Mouse (Mus musculus) layer of hippocampus, postnatal 10 days (tissue): ENCODE measurements around the gene Gm6880. TPM values are rescaled to one million over a fixed set of nuclear protein-coding genes. Genes with fewer than 3 reads are reported as not detected.
"Not testable (repeated sequence)": the region's sequence is repeated elsewhere in the genome, so short reads cannot be mapped to it uniquely, and the experiment has no call there.

Source experiments
- DNase-seq, 2 experiments: peaks; one replicate each; pipeline ENCODE4 v3.0.0; 2021; ENCODE audit warnings: low spot score in 2 of 2
- long read RNA-seq: library from polyadenylated mRNA; stranded (forward); transcript quantifications from one replicate; pipeline ENCODE4 v2.0.0, GENCODE M21; 2023
- total RNA-seq, 2 experiments: library from RNA; stranded (reverse); gene quantifications; 2 replicates each; pipeline ENCODE4 v1.2.3; 2021

Gm6880 gene
- not detected for total RNA-seq
- long read RNA-seq = 0 reads

- not testable (repeated sequence) for DNase-seq
Observed at GRCm38 (mm10) chrX:74481349-74481885, at the start of gene Gm6880. Gene Gm6880 (minus strand): TSS chrX:74481399.

GRCm38 (mm10) chrX:74517461-74517860, 36.3 kb upstream of the Gm6880 start:
- DNase-seq = not testable (repeated sequence)

GRCm38 (mm10) chrX:74497131-74497530, 15.9 kb upstream of the Gm6880 start:
- DNase-seq = no peak

DNA sequence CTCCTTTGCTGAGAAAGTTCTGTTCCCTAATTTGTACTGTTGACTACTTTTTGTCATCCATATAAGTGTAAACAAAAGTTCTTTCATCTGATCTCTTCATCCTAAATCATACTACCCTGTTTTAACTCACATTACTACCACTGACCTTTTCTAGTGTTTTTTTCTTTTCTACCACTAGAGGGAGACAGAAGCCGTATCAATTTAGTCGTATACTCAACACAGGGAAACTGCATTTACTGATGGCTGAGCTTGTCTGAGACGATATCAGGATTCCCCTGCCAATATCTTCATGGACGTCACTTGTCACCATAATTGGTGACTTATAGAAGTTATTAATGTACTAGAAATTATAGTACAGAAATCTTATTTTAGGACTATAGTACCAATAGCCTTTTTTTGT, 28.4 kb downstream of the Gm6880 start:
- DNase-seq = no peak

GRCm38 (mm10) chrX:74451157-74451912, 29.9 kb downstream of the Gm6880 start:
- DNase-seq = no peak

Other genes starting within 250 kb of the Gm6880 start
- 100 to 1,000 TPM; 210 to 252 TPM for gene Flna, start 231.6 kb downstream of the Gm6880 start, total RNA-seq
- 10 to 100 TPM; 36.0 to 44.7 TPM for gene Emd, start 226.7 kb downstream of the Gm6880 start, total RNA-seq
- gene Rpl10, start 210.6 kb downstream of the Gm6880 start, total RNA-seq = 100 to 1,000 TPM; 203 to 222 TPM
- gene Taz, start 199.5 kb downstream of the Gm6880 start, total RNA-seq = 10 to 100 TPM; 54.6 to 54.7 TPM
- gene Dnase1l1, start 199.1 kb downstream of the Gm6880 start, total RNA-seq = 1 to 10 TPM; 2.8 to 3.5 TPM
- gene Atp6ap1, start 184.3 kb downstream of the Gm6880 start, total RNA-seq = 100 to 1,000 TPM; 276 to 278 TPM
- gene Gdi1, start 176.4 kb downstream of the Gm6880 start, total RNA-seq = 100 to 1,000 TPM; 633 to 694 TPM
- gene Fam50a, start 168.4 kb downstream of the Gm6880 start, total RNA-seq = 10 to 100 TPM; 42.3 to 47.6 TPM
- 10 to 100 TPM; 79.2 to 80.1 TPM for gene Plxna3, start 152.3 kb downstream of the Gm6880 start, total RNA-seq
- 10 to 100 TPM; 32.2 to 37.2 TPM for gene Lage3, start 127.8 kb downstream of the Gm6880 start, total RNA-seq
- 10 to 100 TPM; 51.9 to 54.7 TPM for gene Ubl4a, start 108.2 kb downstream of the Gm6880 start, total RNA-seq
- gene Slc10a3, start 108.0 kb downstream of the Gm6880 start, total RNA-seq = 1 to 10 TPM; 2.3 to 2.5 TPM
- 10 to 100 TPM; 17.0 to 23.0 TPM for gene Fam3a, start 88.1 kb downstream of the Gm6880 start, total RNA-seq
- 10 to 100 TPM; 45.4 to 51.6 TPM for gene Ikbkg, start 88.1 kb downstream of the Gm6880 start, total RNA-seq
- 10 to 100 TPM; 35.3 to 36.3 TPM for gene G6pdx, start 52.2 kb downstream of the Gm6880 start, total RNA-seq
- gene Olfr1326-ps1, start 93.5 kb upstream of the Gm6880 start, total RNA-seq = not detected
- gene Olfr1325, start 111.3 kb upstream of the Gm6880 start, total RNA-seq = not detected
- 1 to 10 TPM; 1.0 to 1.2 TPM for gene Gm5640, start 164.2 kb upstream of the Gm6880 start, total RNA-seq